Mouse (Mus musculus) left cerebral cortex, adult 18-20 months (tissue): ENCODE results near the gene Sstr2. TPM values are rescaled to one million over a fixed set of nuclear protein-coding genes. Genes with fewer than 3 reads are reported as not detected.
"Not testable (repeated sequence)": the region's sequence is repeated elsewhere in the genome, so short reads cannot be mapped to it uniquely, and the experiment has no call there.

Experiments used
- DNase-seq, 2 experiments: peaks; one replicate each; pipeline ENCODE4 v3.0.0; 2021 to 2022; ENCODE audit warnings: low spot score in 2 of 2, mixed read lengths in 1 of 2
- total RNA-seq, 2 experiments: library from RNA; stranded (reverse); gene quantifications; 2 replicates each; pipeline ENCODE4 v1.2.3; 2021

Gene Sstr2
- total RNA-seq, 2 experiments from 2014 or later = 30.0 to 35.9 TPM

- DNase-seq = no peak
These were observed 37.4 kb downstream of the Sstr2 start for GRCm38 (mm10) chr11:113656511-113656932.

DNA sequence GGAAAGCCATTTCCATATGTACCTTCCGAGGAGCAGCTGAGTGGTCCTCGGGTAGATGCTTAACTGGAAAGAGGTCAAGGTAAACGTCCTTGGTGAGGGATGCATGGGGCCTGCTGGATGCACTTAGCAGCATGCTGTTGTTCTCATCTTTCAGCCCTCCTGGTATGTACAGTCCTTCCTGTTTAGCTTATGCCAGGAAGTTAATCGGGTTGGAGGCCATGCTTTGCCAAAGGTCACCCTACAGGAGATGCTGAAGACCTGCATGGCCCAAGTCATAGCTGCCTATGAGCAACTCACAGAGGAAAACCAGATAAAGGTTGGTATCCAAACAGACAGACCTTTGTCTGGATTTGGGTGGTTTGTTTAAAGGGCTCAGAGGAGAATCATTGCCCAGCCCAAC lies 38.1 kb downstream of the Sstr2 start:
- DNase-seq = no peak

GRCm38 (mm10) chr11:113658319-113658718 lies 39.2 kb downstream of the Sstr2 start:
- no peak for DNase-seq

- no peak for DNase-seq
These were observed 39.6 kb downstream of the Sstr2 start for GRCm38 (mm10) chr11:113658763-113659162.

- not testable (repeated sequence) for DNase-seq
These were observed 41.1 kb downstream of the Sstr2 start for GRCm38 (mm10) chr11:113660213-113660612.

DNA sequence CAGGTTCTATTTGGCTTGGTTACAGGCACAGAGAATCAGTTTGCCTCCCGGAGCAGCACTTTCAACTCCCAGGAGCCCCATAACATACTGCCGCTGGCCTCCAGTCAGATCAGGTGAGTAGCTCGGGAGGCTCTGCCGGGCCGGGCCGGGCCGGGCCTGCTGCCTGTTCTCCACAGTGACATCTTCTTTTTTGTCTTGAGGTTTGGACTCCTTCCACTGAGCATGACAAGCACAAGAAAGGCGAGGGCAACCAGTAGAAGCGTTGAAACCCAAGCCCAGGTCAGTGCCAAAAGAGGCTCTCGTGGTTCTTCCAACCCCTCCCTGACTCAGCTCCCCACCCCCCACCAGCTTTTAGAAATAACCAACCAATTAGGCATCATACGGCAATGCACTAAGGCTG lies 41.8 kb downstream of the Sstr2 start:
- no peak for DNase-seq

DNA sequence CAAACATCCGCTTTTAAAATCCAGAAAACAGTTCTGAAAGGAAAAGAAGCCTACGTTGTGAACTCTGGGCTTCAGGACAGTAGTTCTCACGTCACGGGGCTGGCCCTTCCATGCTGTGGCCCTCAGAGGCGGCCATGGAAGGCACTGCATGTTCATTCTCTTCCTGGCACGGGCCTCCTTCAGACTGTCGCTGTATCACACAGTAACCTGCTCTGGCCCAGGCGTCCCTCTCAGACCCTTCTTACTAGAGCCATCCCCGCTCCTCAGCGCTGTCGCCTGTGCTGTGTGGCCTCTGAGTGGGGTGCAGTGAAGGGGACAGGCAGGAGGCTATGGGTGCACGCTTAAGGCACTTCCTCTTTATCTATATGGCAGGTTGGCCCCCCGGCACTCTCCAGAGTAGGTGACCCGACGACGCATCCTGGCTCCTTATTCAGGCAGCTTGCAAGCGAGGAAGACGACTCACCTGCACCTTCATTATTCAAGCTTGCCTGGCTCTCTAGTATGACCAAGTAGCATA lies 42.8 kb downstream of the Sstr2 start:
- no peak for DNase-seq

- DNase-seq = no peak
These were observed 45.1 kb downstream of the Sstr2 start for GRCm38 (mm10) chr11:113664279-113664678.

DNA sequence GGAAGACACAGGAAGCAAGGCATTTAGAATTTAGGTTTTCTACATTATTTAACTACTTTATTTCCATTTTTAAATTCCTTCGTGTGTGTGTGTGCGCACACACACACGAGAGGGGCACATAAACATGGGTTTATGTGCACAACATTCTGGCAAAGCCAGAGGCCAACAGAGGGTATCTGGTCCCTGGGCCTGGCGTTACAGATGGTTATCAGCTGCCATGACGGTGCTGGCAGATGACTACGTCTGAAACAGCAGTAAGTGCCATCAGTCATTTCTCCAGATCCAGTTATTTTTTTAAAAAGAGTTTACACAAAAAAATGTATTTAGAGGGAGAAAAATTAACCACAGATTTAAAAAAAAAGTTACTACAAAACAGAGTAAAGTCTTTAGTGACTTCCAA lies 47.1 kb downstream of the Sstr2 start:
- no peak for DNase-seq

GRCm38 (mm10) chr11:113666648-113667047 lies 47.5 kb downstream of the Sstr2 start:
- no peak for DNase-seq

DNA sequence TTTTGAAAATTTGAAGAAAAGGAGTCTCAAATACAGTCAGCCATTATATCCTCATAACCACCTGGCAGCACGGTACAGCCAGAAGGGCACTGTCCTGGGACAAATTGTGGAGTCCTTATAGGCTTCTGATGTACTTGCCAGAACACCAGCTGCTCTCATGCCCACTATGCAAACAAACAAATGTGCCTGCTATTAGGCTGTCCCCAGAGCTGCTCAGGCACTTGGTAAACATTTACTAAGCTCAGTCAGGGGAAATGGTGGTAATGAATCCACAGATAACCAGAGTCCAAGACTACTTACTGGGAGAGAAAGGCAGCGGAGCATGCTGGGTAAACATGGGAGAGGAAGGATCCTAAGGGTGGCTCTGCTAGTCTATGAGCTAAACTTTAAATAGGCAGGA lies 48.0 kb downstream of the Sstr2 start:
- DNase-seq = no peak

GRCm38 (mm10) chr11:113667704-113668103 lies 48.6 kb downstream of the Sstr2 start:
- no peak for DNase-seq

- DNase-seq = no peak
These were observed 49.7 kb downstream of the Sstr2 start for GRCm38 (mm10) chr11:113668857-113669256.

DNA sequence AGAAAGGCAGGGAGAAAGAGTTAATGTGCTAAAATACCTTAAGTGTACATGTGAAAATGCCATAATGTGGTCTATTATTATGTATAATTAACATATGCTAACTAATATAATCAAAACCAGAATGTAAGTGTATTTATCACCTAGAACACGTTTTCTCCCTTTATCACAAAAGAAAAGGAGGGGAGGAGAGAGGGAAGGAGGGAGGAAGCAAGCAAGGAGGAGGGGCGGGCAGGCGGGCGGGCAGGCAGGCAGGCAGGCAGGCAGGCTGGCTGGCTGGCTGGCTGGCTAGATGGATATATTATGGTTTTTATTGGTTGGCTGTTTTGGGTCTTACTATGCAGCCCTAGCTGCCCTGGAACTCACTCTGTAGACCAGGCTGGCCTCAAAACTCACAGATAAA lies 50.6 kb downstream of the Sstr2 start:
- no peak for DNase-seq

GRCm38 (mm10) chr11:113673614-113674013 lies 54.5 kb downstream of the Sstr2 start:
- no peak for DNase-seq

- DNase-seq = no peak
These were observed 55.5 kb downstream of the Sstr2 start for GRCm38 (mm10) chr11:113674595-113674994.

Other genes with a start within 250 kb of the Sstr2 start
- gene Cog1, start 29.8 kb downstream of the Sstr2 start, total RNA-seq = 10 to 100 TPM; 47.3 to 51.8 TPM
- gene Slc39a11, start 30.7 kb downstream of the Sstr2 start, total RNA-seq = 10 to 100 TPM; 13.9 to 15.3 TPM
- gene Fam104a, start 64.8 kb downstream of the Sstr2 start, total RNA-seq = 10 to 100 TPM; 31.8 to 33.9 TPM
- 10 to 100 TPM; 12.1 to 12.8 TPM for gene D11Wsu47e, start 65.1 kb downstream of the Sstr2 start, total RNA-seq
- gene Cpsf4l, start 90.7 kb downstream of the Sstr2 start, total RNA-seq = under 1 TPM in 1 of 2 experiments, not detected in 1; 0.35 TPM
- gene Cdc42ep4, start 132.5 kb downstream of the Sstr2 start, total RNA-seq = 10 to 100 TPM; 26.6 to 28.8 TPM